8 mouse cellular contexts compared by ENCODE assay signal in genomic region chr7:79576659-79577058, GRCm38 (mm10). TPM values are rescaled to one million over a fixed set of nuclear protein-coding genes. Genes with fewer than 3 reads are reported as not detected.
A peak's percentile ranks its signal among the peaks of the same experiment; 100 is the strongest.
DNase-seq lines count a peak whose midpoint lies in the region; ATAC-seq and TF ChIP-seq lines count a peak whose summit lies in the region.

No protein-coding gene starts in this region.

- WGBS in heart, postnatal 0 days, result 15% methylated on average over 5 of the region's 5 CpGs
- WGBS in heart, embryonic 11.5 days (ENCODE audit: insufficient replicate concordance), result under 1% methylated on average over 5 of the region's 5 CpGs
- WGBS in forebrain, embryonic 14.5 days, result 2% methylated on average over 5 of the region's 5 CpGs
- 2% methylated on average over 5 of the region's 5 CpGs for WGBS in midbrain, embryonic 10.5 days

- H3K79me2 ChIP-seq in CH12.LX (replicated peaks; ENCODE audit: control insufficient read depth, extremely low read depth, insufficient read depth, poor library complexity, severe bottlenecking), result no peaks in the 10 kb centered on the region

- dilution Hi-C loops in CH12.LX (cut with MboI; ENCODE audit: extremely low pct_ligation_motif_present, extremely low pct_unique_long_range_greater_than_20kb, low sequenced_read_pairs), result no loop called here

- H3K36me3 ChIP-seq in heart, postnatal 0 days (replicated peaks; ENCODE audit: control insufficient read depth, insufficient read depth, low read length), result no peaks in the 10 kb centered on the region
- H3K36me3 ChIP-seq in heart, embryonic 11.5 days (ENCODE audit: control insufficient read depth, insufficient read depth, low read length), result no peaks in the 10 kb centered on the region
- H3K36me3 ChIP-seq in CH12.LX (replicated peaks in 1 of 2; ENCODE audit: control insufficient read depth in 1 of 2, insufficient read depth in 1 of 2, low read length in 1 of 2), result no peaks in the 10 kb centered on the region
- H3K36me3 ChIP-seq in forebrain, embryonic 14.5 days (ENCODE audit: control insufficient read depth, insufficient read depth, low read length), result no peaks in the 10 kb centered on the region
- H3K36me3 ChIP-seq in midbrain, embryonic 10.5 days, result no peaks in the 10 kb centered on the region
- no peaks in the 10 kb centered on the region for H3K36me3 ChIP-seq in splenic B cell, adult 2 months (ENCODE audit: control insufficient read depth, insufficient read depth, low read length, poor library complexity, severe bottlenecking)

- DNase-seq in heart, postnatal 0 days (ENCODE audit: low spot score), result peak; percentile 46
- DNase-seq in CH12.LX (ENCODE audit: extremely low read depth), result peak; percentile 38
- peak; percentile 13 for DNase-seq in c-Kit-negative CD71-positive TER-119-positive erythroid progenitor cells, embryonic 14.5 days (ENCODE audit: low read depth, low spot score)
- peak; percentile 71 for DNase-seq in forebrain, embryonic 14.5 days (ENCODE audit: low spot score)
- peak; percentile 50 for DNase-seq in kidney, postnatal 14 days
- DNase-seq in midbrain, embryonic 10.5 days (ENCODE audit: low spot score), result peak; percentile 73
- DNase-seq in splenic B cell, adult 2 months (ENCODE audit: low read depth, low spot score), result peak; percentile 37

- no peak for ATAC-seq in heart, postnatal 0 days (ENCODE audit: insufficient read depth, low read depth)
- ATAC-seq in heart, embryonic 11.5 days (replicated peaks; ENCODE audit: insufficient number of reproducible peaks, low FRiP score, low TSS enrichment), result no peak
- ATAC-seq in forebrain, embryonic 14.5 days, result no peak

- no peak for TF ChIP-seq EP300 in heart, postnatal 0 days (IDR thresholded peaks at IDR 0.05; ENCODE audit: low read depth)
- no peak for TF ChIP-seq EP300 in CH12.LX (IDR thresholded peaks at IDR 0.05; ENCODE audit: low read length)

- H3K4me2 ChIP-seq in heart, postnatal 0 days (ENCODE audit: low read depth, low read length), result no peak overlapping the region
- no peak overlapping the region for H3K4me2 ChIP-seq in heart, embryonic 11.5 days
- no peak overlapping the region for H3K4me2 ChIP-seq in CH12.LX (ENCODE audit: insufficient read depth, low read depth, poor library complexity, severe bottlenecking)
- peak overlapping the region; percentile 53; the same call in 1 of the 2 replicates for H3K4me2 ChIP-seq in forebrain, embryonic 14.5 days (ENCODE audit: low read length)

- in situ Hi-C loops in CH12.LX (cut with MboI; ENCODE audit: low pct_ligation_motif_present, low pct_unique_long_range_greater_than_20kb, low sequenced_read_pairs), result no loop called here

- peak; percentile 45 for TF ChIP-seq RAD21 in CH12.LX (IDR thresholded peaks at IDR 0.05; ENCODE audit: low read depth, low read length)

- H3K27me3 ChIP-seq in heart, postnatal 0 days (ENCODE audit: control insufficient read depth, insufficient read depth, low read length), result peaks cover 54% of the 10 kb centered on the region
- H3K27me3 ChIP-seq in heart, embryonic 11.5 days (ENCODE audit: control insufficient read depth, insufficient read depth, low read length), result peaks cover 80% of the 10 kb centered on the region
- H3K27me3 ChIP-seq in CH12.LX (replicated peaks), result peaks cover 93% of the 10 kb centered on the region
- H3K27me3 ChIP-seq in forebrain, embryonic 14.5 days (replicated peaks; ENCODE audit: control insufficient read depth, insufficient read depth, low read length), result no peaks in the 10 kb centered on the region
- peaks cover 100% of the 10 kb centered on the region for H3K27me3 ChIP-seq in midbrain, embryonic 10.5 days (ENCODE audit: low read depth, poor library complexity, severe bottlenecking)
- H3K27me3 ChIP-seq in splenic B cell, adult 2 months (ENCODE audit: control insufficient read depth, insufficient read depth, low read length, poor library complexity, severe bottlenecking), result 0 out of 2 replicates have a peak, but pooled peaks cover 3% of the 10 kb centered on the region

- TF ChIP-seq CTCF in heart, postnatal 0 days (IDR thresholded peaks at IDR 0.05; ENCODE audit: low read depth), result peak; percentile 50
- TF ChIP-seq CTCF in CH12.LX (conservative IDR thresholded peaks at IDR 0.05 in 1 of 2, IDR thresholded peaks at IDR 0.05 in 1 of 2; ENCODE audit: low read depth in 2 of 2, low read length in 2 of 2), result peak; percentile 55 to 72

- H3K9ac ChIP-seq in heart, postnatal 0 days (replicated peaks; ENCODE audit: low read depth, low read length), result no peak overlapping the region
- H3K9ac ChIP-seq in heart, embryonic 11.5 days (ENCODE audit: low read depth, low read length), result no peak overlapping the region
- no peak overlapping the region for H3K9ac ChIP-seq in CH12.LX (ENCODE audit: insufficient read depth, low read depth)
- 0 out of 2 replicates have a peak overlapping the region, but pooled peaks have one; percentile 58 for H3K9ac ChIP-seq in forebrain, embryonic 14.5 days (ENCODE audit: low read length)

- no peak for TF ChIP-seq POLR2A in CH12.LX (IDR thresholded peaks at IDR 0.05; ENCODE audit: low read depth, low read length)

- H3K9me3 ChIP-seq in heart, postnatal 0 days (replicated peaks; ENCODE audit: control insufficient read depth, low read length), result no peaks in the 10 kb centered on the region
- H3K9me3 ChIP-seq in heart, embryonic 11.5 days (replicated peaks; ENCODE audit: control insufficient read depth, low read length), result no peaks in the 10 kb centered on the region
- H3K9me3 ChIP-seq in CH12.LX (replicated peaks; ENCODE audit: low read length), result no peaks in the 10 kb centered on the region
- no peaks in the 10 kb centered on the region for H3K9me3 ChIP-seq in forebrain, embryonic 14.5 days (replicated peaks; ENCODE audit: control insufficient read depth, low read length)
- no peaks in the 10 kb centered on the region for H3K9me3 ChIP-seq in midbrain, embryonic 10.5 days (replicated peaks)

- H3K4me1 ChIP-seq in heart, postnatal 0 days (ENCODE audit: control insufficient read depth, insufficient read depth), result peaks cover 23% of the 10 kb centered on the region
- peaks cover 22% of the 10 kb centered on the region for H3K4me1 ChIP-seq in heart, embryonic 11.5 days (ENCODE audit: control insufficient read depth, insufficient read depth, low read length)
- H3K4me1 ChIP-seq in CH12.LX (ENCODE audit: control insufficient read depth in 1 of 2, insufficient read depth in 2 of 2), result no peaks in the 10 kb centered on the region
- peaks cover 65% of the 10 kb centered on the region for H3K4me1 ChIP-seq in forebrain, embryonic 14.5 days (ENCODE audit: control insufficient read depth, insufficient read depth, low read length)
- peaks cover 72% of the 10 kb centered on the region for H3K4me1 ChIP-seq in midbrain, embryonic 10.5 days

- H3K27ac ChIP-seq in heart, postnatal 0 days (ENCODE audit: low read depth), result no peak overlapping the region
- no peak overlapping the region for H3K27ac ChIP-seq in heart, embryonic 11.5 days (ENCODE audit: low read depth, low read length)
- H3K27ac ChIP-seq in CH12.LX (ENCODE audit: insufficient read depth, low read depth), result no peak overlapping the region
- peak overlapping the region; percentile 98 for H3K27ac ChIP-seq in forebrain, embryonic 14.5 days (ENCODE audit: low read depth, low read length)
- H3K27ac ChIP-seq in midbrain, embryonic 10.5 days (replicated peaks), result no peak overlapping the region

- no peak overlapping the region for H3K4me3 ChIP-seq in heart, postnatal 0 days (ENCODE audit: low read depth, low read length)
- no peak overlapping the region for H3K4me3 ChIP-seq in heart, embryonic 11.5 days (ENCODE audit: low read depth, low read length)
- no peak overlapping the region for H3K4me3 ChIP-seq in CH12.LX (replicated peaks in 1 of 3; ENCODE audit: low read depth in 2 of 3, low read length in 2 of 3, poor library complexity in 1 of 3)
- no peak overlapping the region for H3K4me3 ChIP-seq in forebrain, embryonic 14.5 days (ENCODE audit: low read depth, low read length)
- no peak overlapping the region for H3K4me3 ChIP-seq in midbrain, embryonic 10.5 days

TF ChIP-seq in CH12.LX, 34 proteins besides CTCF, POLR2A, EP300 and RAD21:
- TF ChIP-seq IRF4 (IDR thresholded peaks at IDR 0.05; ENCODE audit: low read depth, low read length) (0 out of 2 replicates have a peak, but pooled peaks have one; percentile 16), SMC3 (IDR thresholded peaks at IDR 0.05; ENCODE audit: low read depth, low read length) (peak; percentile 45), ZNF384 (IDR thresholded peaks at IDR 0.05; ENCODE audit: low read depth, low read length) (no peak)

RNA-seq across cellular contexts. Expression of gene Rhcg, which starts 40.8 kb away (rescaled TPM):
- total RNA-seq in heart, postnatal 0 days (2014; rRNA removed; ENCODE audit: low replicate concordance), result 0.04 and 0.19 TPM in 2 replicates
- 0.40 and 0.44 TPM in 2 replicates for polyA plus RNA-seq in heart, postnatal 0 days (2015; fragmentation: Nextera tagmentation; extraction: Ambion mirVana)
- polyA plus RNA-seq in heart, embryonic 11.5 days (2014; fragmentation: Nextera tagmentation; extraction: Ambion mirVana), result not detected in 2 replicates
- not detected in 2 replicates for total RNA-seq in CH12.LX (2012; rRNA removed)
- total RNA-seq in CH12.LX (2014; rRNA removed), result not detected in 2 replicates
- not detected in 2 replicates for polyA plus RNA-seq in CH12.LX (2012; ENCODE audit: insufficient read length, low read depth)
- 1.6 and 4.2 TPM in 2 replicates for polyA plus RNA-seq in forebrain, embryonic 14.5 days (2014; fragmentation: Nextera tagmentation; extraction: Ambion mirVana)
- 0.55 and 0.81 TPM in 2 replicates for polyA plus RNA-seq in midbrain, embryonic 10.5 days (2016; fragmentation: Nextera tagmentation; extraction: Ambion mirVana)

Comparison
In these comparisons a context has a peak if more than half of its experiments do, and no peak if none do; other contexts are left out.
1. DNase-seq: peak in every context shown above with its lines; median percentile 73 in midbrain, embryonic 10.5 days; 71 in forebrain, embryonic 14.5 days; 50 in kidney, postnatal 14 days; 46 in heart, postnatal 0 days; 38 in CH12.LX; 37 in splenic B cell, adult 2 months; 13 in c-Kit-negative CD71-positive TER-119-positive erythroid progenitor cells, embryonic 14.5 days.